Mouse (Mus musculus) liver, postnatal 0 days (tissue): ENCODE data around the gene Prim1. TPM values are rescaled to one million over a fixed set of nuclear protein-coding genes. Genes with fewer than 3 reads are reported as not detected.
"Not testable (repeated sequence)": the region's sequence is repeated elsewhere in the genome, so short reads cannot be mapped to it uniquely, and the experiment has no call there.

Source experiments
- ATAC-seq: fragments of 200-750 bp; cut with Nextera tagmentation; 2 replicates; pipeline ENCODE4 v1.8.0; 2017; ENCODE audit warnings: mild to moderate bottlenecking, moderate library complexity
- DNase-seq: peaks from one replicate; pipeline ENCODE4 v3.0.0-alpha.2; 2016
- H3K27ac ChIP-seq: fragments of 300-500 bp; sonication (generic); 2 replicates; pipeline ENCODE4 v1.5.1; 2014; ENCODE audit warnings: antibody characterized with exemption, moderate library complexity, mild to moderate bottlenecking, low read depth
- H3K27me3 ChIP-seq: fragments of 300-500 bp; sonication (generic); 2 replicates; pipeline ENCODE4 v1.6.1; 2014; ENCODE audit warnings: low read length, control low read depth, mixed read lengths; ENCODE audit not compliant: insufficient read depth
- H3K36me3 ChIP-seq: fragments of 300-500 bp; sonication (generic); replicated peaks from 2 replicates; pipeline ENCODE4 v1.6.1; 2014; ENCODE audit warnings: mild to moderate bottlenecking, control low read depth, low read length, moderate library complexity, mixed read lengths; ENCODE audit not compliant: insufficient read depth
- H3K4me1 ChIP-seq: fragments of 300-500 bp; sonication (generic); 2 replicates; pipeline ENCODE4 v1.6.1; 2014; ENCODE audit warnings: antibody characterized with exemption, mild to moderate bottlenecking, control low read depth; ENCODE audit not compliant: insufficient read depth
- H3K4me2 ChIP-seq: fragments of 300-500 bp; sonication (generic); 2 replicates; pipeline ENCODE4 v1.6.1; 2014; ENCODE audit warnings: low read depth, mild to moderate bottlenecking, low read length, moderate library complexity, mixed read lengths
- H3K4me3 ChIP-seq: fragments of 300-500 bp; sonication (generic); 2 replicates; pipeline ENCODE4 v1.5.1; 2014; ENCODE audit warnings: low read depth, low read length
- H3K9ac ChIP-seq: fragments of 300-500 bp; sonication (generic); replicated peaks from 2 replicates; pipeline ENCODE4 v1.6.1; 2014; ENCODE audit warnings: mild to moderate bottlenecking, moderate library complexity
- H3K9me3 ChIP-seq: fragments of 300-500 bp; sonication (generic); 2 replicates; pipeline ENCODE4 v1.6.1; 2016; ENCODE audit warnings: mild to moderate bottlenecking, control low read depth, low read length, mixed read lengths
- CTCF ChIP-seq: sonication (generic); IDR thresholded peaks from 2 replicates; pipeline ENCODE4 v1.5.1; 2016; ENCODE audit warnings: antibody characterized with exemption, low read depth
- EP300 ChIP-seq: IDR thresholded peaks from 2 replicates; pipeline ENCODE4 v1.6.1; 2016; ENCODE audit warnings: antibody characterized with exemption, low read depth, mild to moderate bottlenecking
- WGBS: fragments of 180-500 bp; shearing (Covaris S2); extraction: QIAGEN DNeasy Blood & Tissue Kit; methylation state at CpG from one replicate; pipeline ENCODE4 v1.1.7; 2014; ENCODE audit not compliant: insufficient replicate concordance; 5-methylcytosine and 5-hydroxymethylcytosine counted together
- polyA plus RNA-seq: library from polyadenylated mRNA; unstranded; fragments of >200 nt; fragmentation: Nextera tagmentation; extraction: Ambion mirVana; gene quantifications from 2 replicates; pipeline ENCODE4 v1.2.1, GENCODE M21; 2015

Gene Prim1
- polyA plus RNA-seq, 1 experiment from 2014 or later: 29.1 TPM

DNA sequence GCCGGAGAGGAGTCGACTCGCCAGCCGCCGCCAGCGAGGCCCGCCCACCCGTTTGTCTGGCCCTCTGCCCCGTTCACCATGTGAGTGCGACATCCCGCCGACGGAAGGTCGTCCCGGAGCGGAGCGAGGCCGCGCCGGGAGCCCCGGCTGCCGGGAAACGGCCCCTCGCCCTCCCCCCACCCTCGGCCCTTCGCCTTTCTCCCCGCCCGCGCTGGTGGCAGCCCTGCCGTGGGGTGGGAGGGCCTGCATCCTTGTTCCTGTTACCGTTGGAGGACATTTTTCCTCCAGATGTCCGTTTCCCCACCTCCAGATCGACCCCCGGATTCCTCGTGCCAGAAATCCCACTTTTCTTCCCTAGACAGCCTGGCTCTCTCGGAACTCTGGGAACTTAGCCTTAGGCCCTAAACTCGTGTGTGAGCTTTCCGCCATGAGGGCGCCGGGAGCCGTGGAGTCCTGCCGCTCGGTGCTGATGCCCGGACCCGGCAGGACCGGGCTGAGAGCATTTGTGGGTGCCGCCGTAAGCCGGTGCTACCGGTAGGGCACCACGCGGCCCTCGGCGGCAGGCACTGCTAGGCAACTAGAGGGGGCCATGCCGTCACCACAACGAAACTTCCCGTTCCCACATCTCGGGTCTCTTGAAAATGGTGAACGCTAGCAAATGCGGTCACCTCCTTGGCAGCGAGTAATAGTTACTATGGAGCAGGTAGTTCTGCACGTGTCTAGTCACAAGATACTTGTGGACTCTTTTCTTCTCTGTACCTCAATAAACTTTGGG lies 44.4 kb downstream of the Prim1 start:
- peak overlapping the region; percentile 99 for H3K4me2 ChIP-seq
- peak; percentile 77 for DNase-seq
- TF ChIP-seq CTCF (peak; percentile 34; the same call in 1 of the 2 replicates), EP300 (no peak)
- peak overlapping the region; percentile 83 for H3K9ac ChIP-seq
- 1% methylated on average over 46 of the region's 62 CpGs for WGBS
- peak overlapping the region; percentile 92 for H3K27ac ChIP-seq
- H3K4me3 ChIP-seq: peak overlapping the region; percentile 69
- no peaks in the 10 kb centered on the region for H3K9me3 ChIP-seq
- ATAC-seq: peak; percentile 45
- H3K36me3 ChIP-seq: peaks cover 10% of the 10 kb centered on the region
- H3K4me1 ChIP-seq: peaks cover 41% of the 10 kb centered on the region
- H3K27me3 ChIP-seq: no peaks in the 10 kb centered on the region

DNA sequence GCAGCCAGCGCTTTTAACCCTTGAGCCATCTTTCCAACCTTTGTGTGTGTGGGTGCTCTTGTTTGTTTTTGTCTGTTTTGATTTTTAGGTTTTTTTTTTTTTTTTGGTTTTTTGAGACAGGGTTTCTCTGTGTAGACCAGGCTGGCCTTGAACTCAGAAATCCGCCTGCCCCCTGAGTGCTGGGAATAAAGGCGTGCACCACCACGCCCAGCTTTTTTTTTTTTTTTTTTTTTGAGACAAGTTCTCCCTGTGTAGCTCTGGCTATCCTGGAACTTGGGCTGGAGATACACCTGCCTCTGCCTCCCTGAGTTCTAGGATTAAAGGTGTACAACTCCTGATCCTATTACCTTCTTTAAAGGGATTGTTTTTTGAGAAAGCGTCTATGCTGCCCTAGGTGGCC lies 46.1 kb downstream of the Prim1 start:
- Histone ChIP-seq H3K4me1 (peaks cover 47% of the 10 kb centered on the region), H3K9ac (peak overlapping the region; percentile 83; the same call in 1 of the 2 replicates)
- no peak for ATAC-seq

GRCm38 (mm10) chr10:128062221-128062989 lies 47.4 kb downstream of the Prim1 start:
- Histone ChIP-seq H3K9ac (no peak overlapping the region), H3K4me1 (peaks cover 47% of the 10 kb centered on the region)

More for the DNA sequence above, 46.1 kb downstream of the Prim1 start:
- no peaks in the 10 kb centered on the region for H3K27me3 ChIP-seq
- H3K36me3 ChIP-seq: peaks cover 10% of the 10 kb centered on the region
- 0 out of 2 replicates have a peak overlapping the region, but pooled peaks have one; percentile 2 for H3K27ac ChIP-seq
- WGBS: 55% methylated on average over 5 of the region's 5 CpGs
- TF ChIP-seq EP300: no peak
- TF ChIP-seq CTCF: no peak
- H3K4me2 ChIP-seq: peak overlapping the region; percentile 99
- H3K9me3 ChIP-seq: no peaks in the 10 kb centered on the region
- no peak for DNase-seq
- peak overlapping the region; percentile 69 for H3K4me3 ChIP-seq

GRCm38 (mm10) chr10:128066072-128066471 lies 51.1 kb downstream of the Prim1 start:
- H3K4me3 ChIP-seq: no peak overlapping the region
- TF ChIP-seq CTCF: 0 out of 2 replicates have a peak, but pooled peaks have one; percentile 12
- no peak for TF ChIP-seq EP300
- H3K4me1 ChIP-seq: peaks cover 31% of the 10 kb centered on the region
- H3K4me2 ChIP-seq: no peak overlapping the region
- DNase-seq (no peak), ATAC-seq (no peak)
- H3K27me3 ChIP-seq: no peaks in the 10 kb centered on the region
- H3K9me3 ChIP-seq: peaks cover 3% of the 10 kb centered on the region
- H3K9ac ChIP-seq: no peak overlapping the region
- H3K36me3 ChIP-seq: peaks cover 30% of the 10 kb centered on the region
- H3K27ac ChIP-seq: 0 out of 2 replicates have a peak overlapping the region, but pooled peaks have one; percentile 29
- WGBS: 71% methylated on average over 5 of the region's 5 CpGs

More at GRCm38 (mm10) chr10:128062221-128062989, 47.4 kb downstream of the Prim1 start:
- peak overlapping the region; percentile 30; the same call in 1 of the 2 replicates for H3K27ac ChIP-seq
- DNase-seq (no peak), ATAC-seq (no peak)
- WGBS: 75% methylated on average over 6 of the region's 6 CpGs
- no peaks in the 10 kb centered on the region for H3K27me3 ChIP-seq
- no peaks in the 10 kb centered on the region for H3K9me3 ChIP-seq
- TF ChIP-seq EP300: no peak
- no peak for TF ChIP-seq CTCF
- H3K36me3 ChIP-seq: peaks cover 12% of the 10 kb centered on the region
- H3K4me2 ChIP-seq: peak overlapping the region; percentile 37
- no peak overlapping the region for H3K4me3 ChIP-seq

GRCm38 (mm10) chr10:128069201-128069600 lies 54.2 kb downstream of the Prim1 start:
- no peaks in the 10 kb centered on the region for H3K27me3 ChIP-seq
- H3K4me3 ChIP-seq: no peak overlapping the region
- peaks cover 9% of the 10 kb centered on the region for H3K4me1 ChIP-seq
- H3K9ac ChIP-seq: no peak overlapping the region
- H3K4me2 ChIP-seq: no peak overlapping the region
- H3K9me3 ChIP-seq: peaks cover 3% of the 10 kb centered on the region
- DNase-seq: no peak
- TF ChIP-seq EP300: no peak
- TF ChIP-seq CTCF: no peak
- H3K36me3 ChIP-seq: peaks cover 45% of the 10 kb centered on the region
- no peak overlapping the region for H3K27ac ChIP-seq
- ATAC-seq: no peak
- WGBS: 61% methylated on average over 4 of the region's 4 CpGs

- 94% methylated on average over 2 of the region's 2 CpGs for WGBS
- not testable (repeated sequence) for H3K27ac ChIP-seq, H3K9ac ChIP-seq, H3K9me3 ChIP-seq, H3K4me1 ChIP-seq, DNase-seq, H3K4me3 ChIP-seq, H3K4me2 ChIP-seq, H3K27me3 ChIP-seq, ATAC-seq
- peaks cover 50% of the 10 kb centered on the region for H3K36me3 ChIP-seq
These were observed 55.5 kb downstream of the Prim1 start for GRCm38 (mm10) chr10:128070432-128070831.

DNA sequence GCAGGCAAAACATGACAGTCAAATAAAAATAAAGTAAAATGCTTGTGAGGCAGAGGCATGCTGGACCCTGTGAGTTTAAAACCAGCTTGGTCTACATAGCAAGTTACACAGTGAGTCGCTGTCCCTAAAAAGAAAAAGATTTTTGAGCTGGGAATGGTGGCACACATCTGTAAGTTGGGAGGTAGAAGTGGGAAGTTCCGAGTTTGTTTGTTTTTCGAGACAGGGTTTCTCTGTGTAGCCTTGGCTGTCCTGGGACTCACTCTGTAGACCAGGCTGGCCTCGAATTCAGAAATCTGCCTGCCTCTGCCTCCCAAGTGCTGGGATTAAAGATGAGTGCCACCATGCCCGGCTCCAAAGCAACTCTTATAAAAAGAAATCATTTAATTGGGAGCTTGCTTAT lies 63.3 kb downstream of the Prim1 start:
- not testable (repeated sequence) for H3K9me3 ChIP-seq, ATAC-seq, H3K4me1 ChIP-seq, H3K9ac ChIP-seq, DNase-seq, H3K4me2 ChIP-seq, H3K27ac ChIP-seq, H3K4me3 ChIP-seq, H3K27me3 ChIP-seq
- WGBS: 85% methylated on average over 5 of the region's 5 CpGs
- peaks cover 22% of the 10 kb centered on the region for H3K36me3 ChIP-seq
